Mouse (Mus musculus) testis, adult 2 months (tissue): Measurements from ENCODE around the gene Nudt8.

ENCODE experiments used
- CTCF ChIP-seq: fragments of 200-500 bp; IDR thresholded peaks from 2 replicates; pipeline ENCODE4 v1.5.1; 2012; ENCODE audit warnings: low read depth, mild to moderate bottlenecking, inconsistent platforms, low read length, moderate library complexity; ENCODE audit not compliant: control insufficient read depth, insufficient read depth, insufficient replicate concordance
- POLR2A ChIP-seq: fragments of 200-500 bp; IDR thresholded peaks from 2 replicates; pipeline ENCODE4 v1.6.1; 2012; ENCODE audit warnings: low read depth, mild to moderate bottlenecking, inconsistent platforms, low read length, moderate library complexity; ENCODE audit not compliant: control insufficient read depth

DNA sequence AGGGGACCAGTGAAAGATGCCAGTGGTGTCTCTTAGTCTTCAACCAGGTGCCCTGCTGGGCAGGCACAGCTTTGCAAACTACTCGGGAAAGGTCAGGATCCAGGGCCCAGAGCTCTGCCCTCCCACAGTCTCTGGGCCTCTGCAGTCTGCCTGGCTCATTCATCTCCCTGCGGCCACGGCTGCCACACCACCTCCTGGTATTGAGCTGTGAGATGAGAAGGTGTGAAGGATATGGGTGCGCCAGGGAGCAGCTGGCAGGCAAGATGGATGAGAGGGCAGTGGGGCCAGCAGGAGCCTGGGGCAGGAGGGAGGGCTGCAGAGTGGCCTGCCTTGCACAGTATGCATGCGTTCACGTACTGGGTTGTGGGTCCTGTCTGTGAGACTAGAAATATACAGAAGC is 9.6 kb upstream of the Nudt8 start:
- no peak for TF ChIP-seq CTCF
- no peak for TF ChIP-seq POLR2A
